Mouse (Mus musculus): ENCODE data around the gene Mon2. TPM values are rescaled to one million over a fixed set of nuclear protein-coding genes. Genes with fewer than 3 reads are reported as not detected.

Mon2 gene
- total and polyA plus RNA-seq, 2 experiments from 2014 or later: 15.9 to 64.7 TPM

- TF ChIP-seq CTCF (IDR thresholded peaks at IDR 0.05; ENCODE audit: low read depth): peak; percentile 81
- ATAC-seq (peak; percentile 63; the same call in 1 of the 2 replicates), DNase-seq (ENCODE audit: low spot score) (peak; percentile 85)
- H3K9ac ChIP-seq (replicated peaks; ENCODE audit: low read length): no peak overlapping the region
- no peaks in the 10 kb centered on the region for H3K4me1 ChIP-seq (ENCODE audit: insufficient read depth, low read length)
- H3K27me3 ChIP-seq (ENCODE audit: insufficient read depth, low read length): no peaks in the 10 kb centered on the region
- no peak overlapping the region for H3K27ac ChIP-seq
- H3K4me3 ChIP-seq (ENCODE audit: low read length): no peak overlapping the region
- no peak overlapping the region for H3K4me2 ChIP-seq (ENCODE audit: low read depth, low read length)
- WGBS: 42% methylated on average over 5 of the region's 5 CpGs
- no peaks in the 10 kb centered on the region for H3K9me3 ChIP-seq (ENCODE audit: low read length)
- H3K36me3 ChIP-seq (ENCODE audit: insufficient read depth, low read length): no peaks in the 10 kb centered on the region
These were observed 15.4 kb upstream of the Mon2 start for GRCm38 (mm10) chr10:123091737-123092136.

GRCm38 (mm10) chr10:123089425-123089930, 13.2 kb upstream of the Mon2 start:
- no peaks in the 10 kb centered on the region for H3K9me3 ChIP-seq (ENCODE audit: low read length)
- TF ChIP-seq CTCF (IDR thresholded peaks at IDR 0.05; ENCODE audit: low read depth): no peak
- no peak overlapping the region for H3K27ac ChIP-seq
- ATAC-seq: no peak
- no peak for DNase-seq (ENCODE audit: low spot score)
- H3K4me1 ChIP-seq (ENCODE audit: insufficient read depth, low read length): no peaks in the 10 kb centered on the region
- H3K36me3 ChIP-seq (ENCODE audit: insufficient read depth, low read length): no peaks in the 10 kb centered on the region
- WGBS: 79% methylated on average over 12 of the region's 12 CpGs
- H3K9ac ChIP-seq (replicated peaks; ENCODE audit: low read length): no peak overlapping the region
- H3K4me2 ChIP-seq (ENCODE audit: low read depth, low read length): no peak overlapping the region
- H3K4me3 ChIP-seq (ENCODE audit: low read length): no peak overlapping the region
- no peaks in the 10 kb centered on the region for H3K27me3 ChIP-seq (ENCODE audit: insufficient read depth, low read length)

GRCm38 (mm10) chr10:123086847-123087246, 10.5 kb upstream of the Mon2 start:
- Histone ChIP-seq H3K9me3 (ENCODE audit: low read length) (no peaks in the 10 kb centered on the region), H3K9ac (replicated peaks; ENCODE audit: low read length) (no peak overlapping the region), H3K4me3 (ENCODE audit: low read length) (no peak overlapping the region), H3K36me3 (ENCODE audit: insufficient read depth, low read length) (no peaks in the 10 kb centered on the region), H3K27me3 (ENCODE audit: insufficient read depth, low read length) (no peaks in the 10 kb centered on the region), H3K27ac (no peak overlapping the region), H3K4me2 (ENCODE audit: low read depth, low read length) (no peak overlapping the region), H3K4me1 (ENCODE audit: insufficient read depth, low read length) (no peaks in the 10 kb centered on the region)
- DNase-seq (ENCODE audit: low spot score) (no peak), ATAC-seq (no peak)
- WGBS: 74% methylated on average over 2 of the region's 2 CpGs
- TF ChIP-seq CTCF (IDR thresholded peaks at IDR 0.05; ENCODE audit: low read depth): no peak

GRCm38 (mm10) chr10:123084900-123085641, 8.8 kb upstream of the Mon2 start:
- H3K36me3 ChIP-seq (ENCODE audit: insufficient read depth, low read length): no peaks in the 10 kb centered on the region
- DNase-seq (ENCODE audit: low spot score): no peak
- WGBS: 65% methylated on average over 10 of the region's 10 CpGs
- H3K9me3 ChIP-seq (ENCODE audit: low read length): no peaks in the 10 kb centered on the region
- TF ChIP-seq CTCF (IDR thresholded peaks at IDR 0.05; ENCODE audit: low read depth): no peak
- H3K27ac ChIP-seq: peak overlapping the region; percentile 41; the same call in 1 of the 2 replicates
- ATAC-seq: peak; percentile 43; the same call in 1 of the 2 replicates
- H3K4me1 ChIP-seq (ENCODE audit: insufficient read depth, low read length): no peaks in the 10 kb centered on the region
- H3K4me2 ChIP-seq (ENCODE audit: low read depth, low read length): no peak overlapping the region
- H3K4me3 ChIP-seq (ENCODE audit: low read length): no peak overlapping the region
- H3K9ac ChIP-seq (replicated peaks; ENCODE audit: low read length): no peak overlapping the region
- no peaks in the 10 kb centered on the region for H3K27me3 ChIP-seq (ENCODE audit: insufficient read depth, low read length)

GRCm38 (mm10) chr10:123084307-123084706, 8.0 kb upstream of the Mon2 start:
- no peak for TF ChIP-seq CTCF (IDR thresholded peaks at IDR 0.05; ENCODE audit: low read depth)
- DNase-seq (ENCODE audit: low spot score) (no peak), ATAC-seq (peak; percentile 7; the same call in 1 of the 2 replicates)
- Histone ChIP-seq H3K9ac (replicated peaks; ENCODE audit: low read length) (no peak overlapping the region), H3K4me2 (ENCODE audit: low read depth, low read length) (no peak overlapping the region), H3K36me3 (ENCODE audit: insufficient read depth, low read length) (no peaks in the 10 kb centered on the region), H3K27me3 (ENCODE audit: insufficient read depth, low read length) (no peaks in the 10 kb centered on the region), H3K27ac (peak overlapping the region; percentile 41; the same call in 1 of the 2 replicates), H3K4me3 (ENCODE audit: low read length) (no peak overlapping the region), H3K4me1 (ENCODE audit: insufficient read depth, low read length) (no peaks in the 10 kb centered on the region), H3K9me3 (ENCODE audit: low read length) (no peaks in the 10 kb centered on the region)
- 41% methylated on average over 9 of the region's 9 CpGs for WGBS

- Histone ChIP-seq H3K27me3 (ENCODE audit: insufficient read depth, low read length) (no peaks in the 10 kb centered on the region), H3K4me3 (ENCODE audit: low read length) (peak overlapping the region; percentile 85), H3K9ac (replicated peaks; ENCODE audit: low read length) (peak overlapping the region; percentile 89), H3K27ac (peak overlapping the region; percentile 90), H3K36me3 (ENCODE audit: insufficient read depth, low read length) (no peaks in the 10 kb centered on the region), H3K4me2 (ENCODE audit: low read depth, low read length) (peak overlapping the region; percentile 70), H3K4me1 (ENCODE audit: insufficient read depth, low read length) (peaks cover 4% of the 10 kb centered on the region), H3K9me3 (ENCODE audit: low read length) (no peaks in the 10 kb centered on the region)
- DNase-seq (ENCODE audit: low spot score) (peak; percentile 23), ATAC-seq (peak; percentile 78)
- under 1% methylated on average over 38 of the region's 48 CpGs for WGBS
- no peak for TF ChIP-seq CTCF (IDR thresholded peaks at IDR 0.05; ENCODE audit: low read depth)
These were observed 508 bp downstream of the Mon2 start for GRCm38 (mm10) chr10:123075751-123076242.

- no peak overlapping the region for H3K27ac ChIP-seq
- no peak overlapping the region for H3K4me2 ChIP-seq (ENCODE audit: low read depth, low read length)
- no peak for TF ChIP-seq CTCF (IDR thresholded peaks at IDR 0.05; ENCODE audit: low read depth)
- no peak overlapping the region for H3K9ac ChIP-seq (replicated peaks; ENCODE audit: low read length)
- H3K36me3 ChIP-seq (ENCODE audit: insufficient read depth, low read length): no peaks in the 10 kb centered on the region
- H3K27me3 ChIP-seq (ENCODE audit: insufficient read depth, low read length): no peaks in the 10 kb centered on the region
- ATAC-seq: no peak
- H3K4me3 ChIP-seq (ENCODE audit: low read length): no peak overlapping the region
- WGBS: 91% methylated on average over 2 of the region's 2 CpGs
- H3K4me1 ChIP-seq (ENCODE audit: insufficient read depth, low read length): peaks cover 2% of the 10 kb centered on the region
- DNase-seq (ENCODE audit: low spot score): no peak
- H3K9me3 ChIP-seq (ENCODE audit: low read length): no peaks in the 10 kb centered on the region
These were observed 4.3 kb downstream of the Mon2 start for GRCm38 (mm10) chr10:123071997-123072396.
